Mouse (Mus musculus) ES-CJ7 (cell line): ENCODE measurements around the gene Mrgpre.

Source experiments
- DNase-seq: peaks from one replicate; pipeline ENCODE4 v3.0.0; 2011; ENCODE audit warnings: low read depth, low spot score

The Mrgpre gene

DNA sequence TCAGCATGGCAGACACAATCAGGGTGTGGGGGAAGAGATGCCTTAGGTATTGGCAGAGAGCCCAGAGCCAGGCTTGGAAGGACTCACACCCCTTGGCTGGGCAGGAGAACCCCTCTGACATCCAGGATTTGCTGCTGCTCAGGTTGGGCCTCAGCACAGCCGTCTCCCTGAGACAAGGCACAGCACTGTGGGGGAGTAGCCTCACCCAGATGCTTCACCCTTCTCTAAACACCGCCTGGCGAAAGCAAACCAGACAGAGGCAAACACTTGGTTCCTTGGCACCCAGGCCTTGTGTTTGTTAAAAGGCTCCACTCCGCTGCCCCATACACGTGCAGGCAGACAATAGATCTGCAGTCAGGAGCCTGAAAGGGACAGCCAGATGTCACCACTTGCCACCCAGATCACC is 45.7 kb downstream of the Mrgpre start:
- no peak for DNase-seq

GRCm38 (mm10) chr7:143738194-143738593 is 46.1 kb downstream of the Mrgpre start:
- DNase-seq: no peak

- no peak for DNase-seq
Measured at GRCm38 (mm10) chr7:143733746-143734145, 50.6 kb downstream of the Mrgpre start.

DNA sequence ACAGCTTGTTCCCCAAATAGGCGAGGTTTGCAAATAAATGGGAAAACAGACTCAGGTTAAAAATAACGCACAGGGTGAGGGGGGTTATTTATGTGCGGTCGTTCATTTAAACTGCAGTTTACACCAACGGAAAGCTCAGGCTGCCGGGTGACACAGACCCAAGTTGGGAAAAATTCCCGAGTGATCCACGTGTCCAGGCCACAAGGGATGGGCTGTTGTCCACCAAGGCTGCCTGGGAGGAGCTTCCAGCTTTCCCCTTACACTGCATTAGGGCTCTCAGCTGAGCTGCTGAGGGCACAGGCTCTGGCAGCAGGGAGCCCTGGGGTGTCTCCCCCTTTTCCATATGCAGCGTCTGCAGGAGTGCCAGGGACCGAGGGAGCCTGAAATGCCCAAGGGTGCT is 54.4 kb downstream of the Mrgpre start:
- DNase-seq: no peak
